Mouse (Mus musculus) stomach, postnatal 0 days (tissue): ENCODE measurements around the gene Rftn1.

Source experiments
- CTCF ChIP-seq: IDR thresholded peaks from 2 replicates; pipeline ENCODE4 v1.5.1; 2016; ENCODE audit warnings: antibody characterized with exemption, low read depth, mild to moderate bottlenecking, moderate library complexity
- EP300 ChIP-seq: optimal IDR thresholded peaks from 2 replicates; pipeline ENCODE3; 2016; ENCODE audit warnings: antibody characterized with exemption

- TF ChIP-seq CTCF (no peak), EP300 (no peak)
These were observed 169.1 kb downstream of the Rftn1 start for GRCm38 (mm10) chr17:50021400-50021799.
